Mouse (Mus musculus) frontal cortex, adult 2 months (tissue): ENCODE data around the gene Foxn3. TPM values are rescaled to one million over a fixed set of nuclear protein-coding genes. Genes with fewer than 3 reads are reported as not detected.

Experiments
- DNase-seq, 2 experiments: peaks; one replicate each; pipeline ENCODE4 v3.0.0; 2022; ENCODE audit warnings: low spot score in 1 of 2; ENCODE audit errors: extremely low spot score in 1 of 2
- polyA plus RNA-seq: library from polyadenylated mRNA; depleted of rRNA; stranded (reverse); fragments of >200 nt; gene quantifications from 2 replicates; pipeline ENCODE4 v1.2.3, GENCODE M21; 2012

The Foxn3 gene
- polyA plus RNA-seq, 1 experiment: 23.6 TPM

- DNase-seq: peak; percentile 9 to 52
Observed at GRCm38 (mm10) chr12:99471431-99471830, 92.0 kb downstream of the Foxn3 start.

- DNase-seq: no peak
Observed at GRCm38 (mm10) chr12:99467884-99468311, 95.5 kb downstream of the Foxn3 start.

- no peak for DNase-seq
Observed at GRCm38 (mm10) chr12:99467256-99467883, 96.0 kb downstream of the Foxn3 start.

DNA sequence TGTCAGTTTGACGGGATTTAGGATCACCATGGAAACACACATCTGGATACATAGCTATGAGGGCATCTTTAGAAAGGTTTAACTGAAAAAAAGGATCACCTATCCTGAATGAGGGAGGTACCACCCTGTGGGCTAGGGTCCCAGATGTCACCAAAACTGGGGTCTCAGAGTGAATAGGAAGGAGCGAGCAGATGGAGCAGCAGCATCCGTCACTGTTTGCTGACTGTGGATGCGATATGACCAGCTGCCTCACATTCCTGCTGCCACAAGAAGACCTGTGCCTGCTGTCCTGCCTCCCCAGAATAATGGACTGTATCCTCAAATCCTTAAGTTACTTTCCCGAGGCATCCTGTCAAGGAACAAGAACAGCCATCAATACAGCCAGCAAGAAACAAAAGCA, 97.0 kb downstream of the Foxn3 start:
- DNase-seq: no peak

DNA sequence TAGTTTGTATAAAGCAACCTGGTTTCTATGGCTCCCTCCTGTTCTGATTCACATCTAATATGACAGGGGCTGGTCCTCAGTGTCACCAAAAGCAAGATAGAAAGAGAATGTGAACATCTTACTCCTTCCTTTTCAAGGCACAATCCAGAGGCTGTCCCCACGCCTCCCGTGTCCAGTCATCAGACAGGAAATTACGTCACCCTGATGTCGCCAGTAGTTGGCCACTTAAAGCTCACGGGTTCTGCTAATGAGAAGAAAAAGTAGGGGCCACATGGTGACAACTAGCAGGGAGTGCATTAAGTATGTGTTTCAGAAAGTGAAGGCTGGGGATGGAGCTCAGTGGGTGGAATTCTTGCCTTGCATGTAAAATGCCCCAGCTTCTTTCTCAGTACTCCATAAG, 99.1 kb downstream of the Foxn3 start:
- no peak for DNase-seq

GRCm38 (mm10) chr12:99462846-99463245, 100.5 kb downstream of the Foxn3 start:
- DNase-seq: no peak

- no peak for DNase-seq
Observed at GRCm38 (mm10) chr12:99462302-99462701, 101.1 kb downstream of the Foxn3 start.

DNA sequence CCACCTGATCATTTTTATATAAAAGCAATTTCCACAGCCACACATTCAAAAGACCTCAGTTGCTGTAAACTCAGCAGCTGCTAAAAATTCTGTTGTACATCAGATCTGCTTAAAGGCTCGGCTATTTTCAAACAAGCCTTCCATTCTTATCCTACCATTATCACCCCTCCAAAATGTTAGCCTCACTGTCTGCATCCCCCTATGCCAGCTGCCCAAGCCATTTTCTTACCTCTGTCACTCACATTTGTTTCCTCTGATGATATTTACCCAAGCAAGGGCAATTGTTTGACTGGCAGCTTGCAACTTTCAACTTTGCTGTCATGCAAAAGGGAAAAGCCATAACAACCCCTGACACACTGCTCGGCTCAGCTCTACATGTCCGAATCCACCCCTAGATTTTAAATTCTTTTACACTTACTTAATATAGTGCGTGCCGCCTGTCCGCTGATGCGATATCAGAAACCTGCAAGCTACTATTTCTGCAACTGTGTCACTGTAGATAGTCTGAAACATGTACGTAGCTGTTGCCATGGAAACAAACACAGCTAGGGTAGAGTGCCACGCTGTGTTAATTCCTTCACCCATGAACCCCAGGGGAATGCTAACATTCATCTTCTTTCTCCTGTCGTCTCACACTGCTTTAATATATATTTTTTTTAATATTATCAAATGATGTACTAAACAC, 105.7 kb downstream of the Foxn3 start:
- peak in 1 of 2 experiments; percentile 57 for DNase-seq

GRCm38 (mm10) chr12:99455580-99455979, 107.8 kb downstream of the Foxn3 start:
- no peak for DNase-seq

DNA sequence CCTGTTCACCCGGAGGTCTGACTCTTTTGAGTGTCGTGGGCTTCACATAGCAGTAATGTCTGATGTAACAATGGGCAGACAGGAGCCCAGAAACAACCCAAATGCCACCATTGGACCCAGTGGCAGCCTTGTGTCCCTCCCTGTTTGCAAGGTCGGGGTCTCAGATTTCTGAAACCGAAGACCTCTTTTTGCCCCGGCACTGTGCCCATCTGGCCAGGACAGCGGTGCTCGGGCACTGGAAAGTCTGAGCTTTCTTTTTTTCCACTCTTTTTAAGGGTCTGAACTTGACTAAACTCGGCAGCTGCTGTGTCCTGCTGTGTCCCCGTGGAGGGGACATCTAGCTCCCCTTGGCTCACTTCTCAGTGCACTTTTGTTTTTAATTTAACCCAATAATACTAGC, 109.0 kb downstream of the Foxn3 start:
- no peak for DNase-seq

DNA sequence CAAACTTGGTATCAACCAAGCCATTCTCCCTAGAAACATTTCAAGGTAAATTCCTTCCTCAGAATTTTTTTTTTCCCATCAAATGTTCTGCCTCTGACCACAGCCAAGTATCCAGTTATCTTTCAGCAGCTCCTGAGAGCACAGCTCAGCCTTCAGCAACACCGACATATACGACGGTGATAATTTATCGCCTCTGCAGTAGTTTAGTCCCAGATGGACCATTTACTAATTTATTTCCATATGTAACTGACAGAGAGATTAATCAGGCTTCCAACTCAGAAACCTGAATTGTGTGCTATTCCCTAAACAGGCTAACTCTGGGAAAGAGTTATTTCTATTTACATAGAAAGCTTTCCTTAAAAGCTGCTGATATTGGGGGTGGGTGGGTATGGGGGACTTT, 109.6 kb downstream of the Foxn3 start:
- DNase-seq: no peak

GRCm38 (mm10) chr12:99450076-99450475, 113.3 kb downstream of the Foxn3 start:
- DNase-seq: no peak

GRCm38 (mm10) chr12:99447791-99448190, 115.6 kb downstream of the Foxn3 start:
- DNase-seq: no peak

DNA sequence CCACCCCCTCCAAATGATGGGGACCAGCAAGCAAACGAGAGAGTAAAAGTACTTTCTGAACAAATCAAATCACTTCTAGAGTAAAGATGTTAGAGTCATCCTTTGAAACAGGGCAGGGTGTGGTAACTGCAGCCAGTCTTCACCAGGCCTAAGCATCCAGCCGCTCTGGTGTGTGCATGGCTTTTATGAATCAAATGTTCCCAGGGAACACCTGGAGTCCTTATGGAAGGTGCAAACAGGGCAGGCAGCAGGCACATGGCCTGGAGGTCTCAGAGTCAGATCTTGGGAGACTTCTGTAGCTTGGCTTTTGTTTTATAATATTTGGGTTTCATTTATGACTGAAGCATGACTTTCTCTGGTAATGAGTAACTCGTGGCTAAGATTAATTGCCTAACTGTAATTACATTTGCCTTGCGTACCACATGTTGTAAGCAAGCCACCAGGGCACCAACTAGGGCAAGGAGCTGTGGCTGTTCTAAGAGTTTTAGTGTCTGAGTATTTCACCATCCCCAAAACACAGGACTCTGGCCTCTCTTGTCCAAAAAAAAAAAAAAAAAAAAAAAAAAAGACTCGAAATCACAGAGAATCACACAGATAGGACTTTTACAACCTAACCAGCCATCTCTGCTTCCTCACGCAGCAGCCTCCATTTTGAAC, 118.2 kb downstream of the Foxn3 start:
- DNase-seq: no peak

DNA sequence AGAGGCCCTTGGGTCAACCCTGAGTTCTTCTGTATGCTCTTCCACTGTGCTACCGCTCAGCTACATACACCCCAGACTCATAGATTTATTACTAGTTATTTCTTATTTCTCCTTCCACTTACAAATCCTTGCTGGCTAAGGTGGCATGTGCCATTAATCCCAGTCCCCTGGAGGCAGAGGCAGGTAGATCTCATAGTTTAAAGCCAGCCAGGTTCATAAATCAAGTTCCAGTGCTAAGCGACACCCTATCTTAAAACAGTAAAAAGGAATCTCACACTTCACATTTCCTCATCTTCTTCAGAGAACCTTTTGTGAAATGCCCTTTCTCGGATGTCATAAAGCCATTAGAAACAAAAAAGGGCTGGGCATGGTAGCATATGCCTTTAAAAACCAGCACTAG, 120.6 kb downstream of the Foxn3 start:
- DNase-seq: no peak

GRCm38 (mm10) chr12:99440953-99441352, 122.4 kb downstream of the Foxn3 start:
- DNase-seq: no peak

DNA sequence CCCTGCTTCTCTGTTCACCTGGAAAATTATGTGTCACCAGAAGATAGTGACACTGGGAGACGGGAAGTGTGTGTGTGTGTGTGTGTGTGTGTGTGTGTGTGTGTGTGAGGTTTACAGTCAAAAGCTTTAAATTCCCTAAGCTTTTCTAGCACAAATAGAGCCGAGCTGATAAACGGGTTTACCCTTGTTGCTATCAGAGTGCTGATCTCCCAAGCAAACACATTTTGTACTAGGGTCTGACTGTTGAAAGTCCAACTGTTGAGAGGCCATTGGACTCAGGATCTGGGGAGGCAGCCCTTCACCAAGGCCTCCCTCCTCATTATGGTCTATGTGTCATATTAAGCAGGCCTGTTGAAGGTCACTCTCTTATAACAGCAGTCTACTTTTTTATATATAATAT, 123.4 kb downstream of the Foxn3 start:
- DNase-seq: no peak

- DNase-seq: no peak
Observed at GRCm38 (mm10) chr12:99435189-99435588, 128.2 kb downstream of the Foxn3 start.

DNA sequence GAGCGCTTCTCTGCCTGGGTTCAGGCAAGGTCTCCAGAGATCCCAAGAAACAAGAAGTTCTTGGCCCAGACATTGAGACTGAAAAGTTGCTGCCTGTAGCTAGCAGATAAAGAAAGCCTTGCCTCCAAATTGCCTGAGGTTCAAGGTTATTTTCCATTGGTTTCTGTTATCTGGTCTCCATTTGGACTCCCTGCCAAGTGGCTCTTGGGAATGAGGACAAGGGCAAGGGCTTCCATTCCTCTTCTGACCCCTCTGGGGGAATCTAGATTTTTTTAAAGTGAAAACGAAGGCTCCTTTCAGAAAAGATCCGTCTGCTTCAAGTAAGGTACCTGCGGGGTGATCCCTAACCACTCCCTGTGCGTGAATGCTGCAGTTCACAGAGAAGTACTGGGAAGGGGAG, 130.0 kb downstream of the Foxn3 start:
- no peak for DNase-seq

DNA sequence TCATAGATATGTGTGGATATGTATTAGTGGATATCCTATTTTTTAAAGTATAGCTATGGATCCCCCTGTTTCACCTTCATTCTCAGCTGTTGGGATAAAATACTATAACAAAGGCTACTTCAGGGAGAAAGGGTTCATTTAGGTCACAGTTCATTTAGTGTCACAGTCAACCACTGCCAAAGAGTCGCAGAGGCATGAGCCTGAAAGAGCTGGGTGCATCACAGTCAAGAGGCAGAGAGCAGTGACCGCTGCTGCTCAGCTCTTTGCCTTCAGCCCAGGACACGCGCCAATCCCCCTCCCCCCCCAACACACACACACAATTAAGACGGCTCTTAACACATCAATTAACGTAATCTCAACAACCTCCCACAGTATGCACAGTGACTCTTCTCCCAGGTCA, 131.8 kb downstream of the Foxn3 start:
- no peak for DNase-seq

- DNase-seq: no peak
Observed at GRCm38 (mm10) chr12:99430992-99431391, 132.4 kb downstream of the Foxn3 start.

DNA sequence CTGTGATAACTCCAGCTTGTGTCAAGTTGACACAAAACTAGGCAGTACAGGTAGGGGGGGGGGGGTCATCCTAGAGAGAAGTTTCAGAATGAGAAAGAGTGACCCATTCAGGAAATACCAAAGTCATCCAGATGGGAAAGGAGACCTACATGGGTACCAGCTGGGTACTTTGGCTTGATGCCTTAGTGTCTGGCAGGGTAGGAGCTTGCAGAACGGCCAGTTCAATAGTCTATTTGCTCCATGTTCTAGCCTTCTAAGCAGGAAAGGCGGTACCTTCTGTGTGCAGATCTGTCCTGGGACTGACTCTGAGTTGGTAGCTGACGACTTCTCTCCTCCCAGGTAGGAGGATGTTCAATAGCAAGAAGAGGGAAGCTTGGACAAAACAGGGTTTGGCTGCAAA, 134.3 kb downstream of the Foxn3 start:
- DNase-seq: no peak
